Mouse (Mus musculus) embryonic stem cell, embryonic (primary cell): Measurements from ENCODE around the gene Robo1.

ENCODE experiments used
- CTCF ChIA-PET, 4 experiments: fragments of 300-600 bp in 2 of 4; fragments of 350-600 bp in 2 of 4; sonication (Branson Sonifier 250); formaldehyde crosslinking; loops; one replicate each; lab custom pipeline; 2022; ENCODE audit warnings: inconsistent platforms in 2 of 4; lab: Charles Lee
- POLR2A ChIA-PET, 4 experiments: fragments of 300-600 bp in 2 of 4; fragments of 350-600 bp in 2 of 4; sonication (Branson Sonifier 250); formaldehyde crosslinking; loops; one replicate each; lab custom pipeline; 2022; ENCODE audit warnings: antibody characterized with exemption in 4 of 4, inconsistent platforms in 1 of 4; lab: Charles Lee

Gene Robo1

DNA sequence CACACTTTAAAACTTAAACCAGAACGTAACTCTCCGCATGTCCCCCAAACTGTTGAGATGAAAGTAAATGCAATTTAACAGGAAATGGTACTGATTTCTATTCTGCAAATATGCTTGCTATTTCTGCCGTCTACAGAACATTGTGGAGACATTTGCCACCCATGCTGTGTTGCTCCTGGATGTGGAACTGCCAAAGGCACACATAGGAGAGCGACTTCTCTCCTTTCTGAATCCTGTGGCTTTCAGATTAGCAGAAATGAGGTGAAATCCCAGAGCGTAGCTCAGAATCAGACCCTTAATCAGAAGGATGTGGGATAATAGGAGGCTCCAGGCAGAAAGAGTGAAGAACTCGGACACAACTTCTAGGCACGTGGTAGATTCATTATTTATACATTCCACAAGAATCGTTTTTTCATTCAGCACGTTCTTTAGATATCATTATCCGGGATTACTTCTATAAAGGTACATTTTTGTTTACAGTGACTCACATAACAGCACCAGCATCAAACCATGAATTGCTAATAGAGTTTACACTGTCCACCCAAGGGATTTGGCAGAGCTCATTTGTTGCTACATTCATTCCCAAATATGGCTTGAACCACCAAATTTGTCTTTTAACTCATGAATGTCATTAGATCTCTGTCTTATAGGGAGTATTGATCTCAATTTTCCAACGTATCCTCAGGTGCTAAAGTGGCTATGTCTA lies 276.5 kb downstream of the Robo1 start:
- POLR2A ChIA-PET, result interaction anchor here in 1 of 4 experiments (0.6 kb wide), 1 partner anchor 591 kb away, joined by 3 read pairs; no protein-coding TSS in a partner anchor
- CTCF ChIA-PET, result no interaction called here

DNA sequence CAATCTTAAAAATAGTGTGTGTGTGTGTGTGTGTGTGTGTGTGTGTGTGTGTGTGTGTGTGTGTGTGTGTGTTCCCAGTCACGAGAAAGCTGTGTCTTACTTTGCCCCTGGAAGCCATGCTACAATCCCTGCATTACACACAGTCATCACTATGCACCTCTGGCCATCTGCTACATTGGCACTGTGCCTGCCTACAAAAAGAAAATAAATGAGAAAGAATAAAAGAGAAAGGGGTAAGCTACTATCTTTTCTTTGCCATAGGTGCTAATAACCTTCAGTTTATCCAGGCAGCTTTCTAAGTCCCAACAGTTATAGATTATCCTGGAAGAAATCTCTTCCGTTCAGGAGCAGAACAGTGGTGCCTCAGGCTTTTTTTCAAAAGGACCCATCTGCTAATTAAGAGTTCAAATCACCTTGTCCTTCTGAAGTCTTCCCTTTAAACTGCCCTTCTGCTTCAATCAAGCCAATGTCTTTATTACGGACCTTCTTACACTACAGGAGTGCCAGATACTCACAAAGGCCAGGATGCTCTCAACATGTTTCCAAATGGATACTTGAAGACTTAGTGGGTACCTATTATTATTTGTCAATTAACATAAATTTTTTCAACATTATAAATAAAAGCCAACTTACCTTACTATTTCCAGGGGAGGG lies 277.2 kb downstream of the Robo1 start:
- CTCF ChIA-PET, result no interaction called here

DNA sequence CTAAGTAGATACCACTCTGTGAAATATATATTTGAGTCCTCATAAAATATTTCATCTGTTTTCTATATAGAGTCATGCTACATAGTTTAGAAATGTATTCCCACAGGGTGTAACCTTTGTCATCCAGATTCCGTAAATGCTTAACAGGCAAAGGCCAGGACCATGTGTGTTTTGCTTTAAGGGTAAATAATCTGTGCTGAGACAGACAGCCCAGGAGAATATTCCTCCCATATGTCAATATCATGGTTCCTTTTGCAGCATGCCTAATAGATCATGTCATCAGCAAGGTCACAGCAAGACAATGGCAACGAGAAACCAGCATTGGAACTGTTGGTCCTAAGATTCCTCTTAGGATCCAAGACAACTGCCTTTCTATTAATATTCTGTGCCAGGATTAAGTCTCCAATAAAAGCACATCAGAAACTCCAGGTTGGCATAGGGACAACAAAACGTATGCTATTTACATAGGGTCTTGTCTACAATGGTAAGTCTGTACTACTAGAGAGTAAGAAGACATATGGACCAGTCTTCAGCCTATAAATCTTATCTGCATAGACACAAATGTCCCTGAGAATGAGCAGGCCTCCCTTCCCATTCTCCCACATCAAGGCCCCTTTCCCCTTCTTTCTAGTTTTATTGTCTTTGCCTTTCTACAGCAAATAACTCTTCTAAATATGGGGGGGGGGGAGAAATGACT lies 279.4 kb downstream of the Robo1 start:
- CTCF ChIA-PET, result no interaction called here
- POLR2A ChIA-PET, result no interaction called here

More for the DNA sequence above, 277.2 kb downstream of the Robo1 start:
- POLR2A ChIA-PET, result interaction anchor here in 1 of 4 experiments (0.6 kb wide), 1 partner anchor 591 kb away, joined by 3 read pairs; no protein-coding TSS in a partner anchor

DNA sequence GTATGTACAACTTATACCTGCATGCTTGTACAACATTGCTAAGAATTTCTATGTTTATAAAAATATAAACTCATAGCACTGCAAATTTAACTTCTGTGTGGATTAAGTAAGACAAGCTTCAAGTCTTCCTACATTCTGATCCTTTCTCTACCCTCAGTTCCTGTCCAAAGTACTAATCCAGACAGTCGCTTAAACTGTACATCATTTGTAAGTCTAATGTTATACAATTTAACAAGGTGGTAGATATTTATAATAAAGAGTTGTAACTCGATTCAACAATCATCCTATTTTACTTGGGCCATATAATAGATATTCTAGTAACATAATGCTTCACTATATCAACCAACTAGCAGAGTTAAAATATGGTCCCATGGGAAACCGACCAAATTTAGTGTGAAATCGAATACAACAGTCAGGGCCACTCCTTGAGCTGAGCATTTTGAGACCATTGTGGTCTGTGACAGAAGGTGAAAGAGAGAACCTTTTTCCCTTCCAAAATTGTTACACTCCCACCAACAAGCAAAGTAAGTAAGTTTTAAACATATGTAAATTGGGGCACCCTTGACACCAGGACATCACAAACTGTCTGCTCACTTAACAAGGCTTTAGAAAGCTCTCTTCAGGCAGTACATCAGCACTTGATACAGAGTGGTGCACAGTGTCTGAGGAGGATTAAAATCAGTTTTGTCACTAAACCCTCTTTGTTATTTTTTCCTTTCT lies 295.5 kb downstream of the Robo1 start:
- ChIA-PET POLR2A (no interaction called here), CTCF (interaction anchor here in 1 of 4 experiments (2.2 kb wide), 1 partner anchor 386 kb away, joined by 15 read pairs; no protein-coding TSS in a partner anchor)

DNA sequence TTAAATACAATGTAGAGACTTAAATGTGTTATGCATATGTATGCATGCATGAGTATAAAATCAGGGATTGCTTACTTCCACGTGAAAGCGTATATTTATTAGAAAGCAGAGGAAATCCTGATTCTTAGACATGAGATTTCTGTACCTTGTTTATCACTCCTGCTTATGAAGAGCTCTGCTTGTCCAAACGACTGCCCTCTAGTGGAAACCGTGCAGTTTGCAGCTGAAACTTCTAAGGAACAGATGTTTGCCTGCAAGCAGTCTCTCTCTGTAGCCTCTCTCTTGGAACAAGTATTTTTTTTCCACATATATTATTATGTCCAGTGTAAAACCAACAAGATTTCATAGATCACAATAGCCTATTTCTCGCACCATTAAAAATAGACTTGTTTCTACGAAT lies 297.0 kb downstream of the Robo1 start:
- ChIA-PET POLR2A (no interaction called here), CTCF (interaction anchor here (0.5 to 2.2 kb wide), 17 partner anchors 9 to 1542 kb away, joined by 3 to 15 read pairs (median 4); no protein-coding TSS in a partner anchor)

DNA sequence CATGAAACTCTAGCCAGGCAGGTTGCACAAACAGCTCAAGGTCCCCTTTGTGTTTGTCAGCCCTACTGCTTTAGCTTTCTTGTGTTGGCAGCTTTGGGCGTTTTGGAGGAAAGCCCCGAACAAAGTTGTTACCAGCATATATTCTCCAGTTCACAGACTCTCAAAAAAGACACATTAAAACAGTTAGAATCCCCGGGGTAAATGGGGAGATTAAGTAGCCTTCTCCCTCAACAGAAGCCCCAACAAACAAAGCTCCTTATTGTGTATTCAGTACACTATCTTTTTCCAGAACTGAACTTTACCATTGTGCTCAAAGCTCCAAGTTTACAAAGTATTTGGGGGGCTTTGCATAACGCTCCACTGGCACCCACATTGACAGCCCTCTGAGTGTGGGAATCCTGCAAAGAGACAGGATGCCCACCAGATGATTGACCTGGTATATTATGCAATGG lies 302.6 kb downstream of the Robo1 start:
- ChIA-PET CTCF (interaction anchor here in 3 of 4 experiments (0.6 to 0.9 kb wide), 4 partner anchors 84 to 385 kb away, joined by 3 read pairs; no protein-coding TSS in a partner anchor), POLR2A (interaction anchor here in 1 of 4 experiments (1.0 kb wide), 1 partner anchor 23 kb away, joined by 3 read pairs; no protein-coding TSS in a partner anchor)

DNA sequence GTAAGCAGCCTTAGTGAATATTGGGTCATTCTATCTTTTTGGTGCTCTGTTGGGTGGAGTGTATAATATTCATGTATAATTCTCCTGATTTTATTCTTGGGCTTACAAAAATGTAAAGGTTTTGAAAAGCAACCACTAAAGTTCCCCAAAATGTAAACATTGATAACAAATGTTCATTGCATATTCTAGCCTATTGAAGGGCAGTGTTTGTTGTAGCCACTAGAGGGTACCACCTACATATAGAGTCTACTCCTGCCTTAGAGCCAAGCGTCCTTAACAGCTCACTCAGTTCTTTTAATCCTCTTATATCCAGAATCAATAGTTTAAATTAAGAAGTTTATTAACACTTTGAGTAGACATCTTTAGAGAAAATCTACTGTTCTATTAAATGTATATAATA lies 306.8 kb downstream of the Robo1 start:
- ChIA-PET CTCF (interaction anchor here in 3 of 4 experiments (0.5 to 1.4 kb wide), 7 partner anchors 10 to 397 kb away, joined by 3 to 6 read pairs (median 4); no protein-coding TSS in a partner anchor), POLR2A (interaction anchor here in 1 of 4 experiments (0.6 kb wide), 1 partner anchor 104 kb away, joined by 3 read pairs; no protein-coding TSS in a partner anchor)

DNA sequence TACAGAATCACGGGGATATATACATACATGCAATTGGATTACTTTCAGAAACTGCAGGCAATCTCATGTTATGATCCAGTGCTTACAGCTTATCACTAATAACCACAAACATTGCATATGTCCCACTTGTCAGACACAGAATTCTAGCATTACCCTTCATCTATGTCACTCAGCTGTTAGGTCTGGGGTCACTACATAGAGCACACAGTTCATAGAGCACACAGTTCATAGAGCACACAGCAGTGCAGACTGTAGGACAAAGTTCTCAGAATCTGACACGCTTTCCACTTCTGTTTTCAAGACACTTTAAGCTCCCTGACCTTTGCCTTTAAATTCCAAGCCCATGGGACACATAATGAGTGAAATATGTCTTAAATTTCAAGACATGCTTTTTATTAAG lies 307.3 kb downstream of the Robo1 start:
- POLR2A ChIA-PET, result no interaction called here
- CTCF ChIA-PET, result interaction anchor here in 3 of 4 experiments (0.5 to 1.4 kb wide), 7 partner anchors 10 to 397 kb away, joined by 3 to 6 read pairs (median 4); no protein-coding TSS in a partner anchor

DNA sequence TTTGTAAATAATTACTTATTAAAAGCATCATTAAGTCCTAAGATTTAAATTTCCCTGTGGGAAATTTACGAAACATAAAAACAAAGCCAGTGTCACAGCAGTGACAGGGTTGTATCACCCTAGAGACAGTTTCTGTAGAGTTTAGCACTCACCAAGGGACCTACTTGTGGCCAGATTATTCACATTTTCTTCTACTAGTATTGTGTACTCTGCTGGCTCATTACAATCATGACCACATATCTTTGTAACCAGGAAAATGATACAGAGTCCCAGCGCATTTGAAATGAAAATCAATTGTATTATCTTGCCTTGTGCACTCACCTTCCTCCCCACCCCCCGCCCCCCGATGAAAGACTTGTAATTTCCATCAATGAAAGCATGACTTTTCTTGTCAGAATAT lies 314.3 kb downstream of the Robo1 start:
- POLR2A ChIA-PET, result interaction anchor here in 2 of 4 experiments (0.6 to 2.2 kb wide), 2 partner anchors 9 kb away, joined by 3 to 5 read pairs; no protein-coding TSS in a partner anchor

DNA sequence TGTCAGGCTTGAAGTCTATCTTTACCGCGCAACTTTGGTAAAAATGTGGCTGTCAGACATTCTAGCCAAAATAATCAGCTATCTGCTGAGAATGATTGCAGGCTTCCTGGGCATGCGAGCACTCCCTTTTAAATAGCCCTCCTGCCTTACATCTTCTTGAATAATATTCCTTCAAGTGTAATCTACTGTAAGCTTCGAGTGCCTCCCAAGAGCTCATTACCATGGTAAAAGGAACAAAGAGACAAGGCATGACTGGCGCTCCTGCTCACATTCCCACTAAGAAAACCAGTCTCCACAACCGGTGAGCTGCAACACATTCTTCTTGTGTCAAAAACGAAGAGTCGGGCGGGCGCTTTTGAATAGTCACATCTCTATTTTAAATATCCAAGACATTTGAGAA lies 314.8 kb downstream of the Robo1 start:
- POLR2A ChIA-PET, result interaction anchor here in 2 of 4 experiments (0.6 to 2.2 kb wide), 2 partner anchors 8 kb away, joined by 3 to 5 read pairs; no protein-coding TSS in a partner anchor
- CTCF ChIA-PET, result no interaction called here

More for the DNA sequence above, 314.3 kb downstream of the Robo1 start:
- CTCF ChIA-PET, result no interaction called here

DNA sequence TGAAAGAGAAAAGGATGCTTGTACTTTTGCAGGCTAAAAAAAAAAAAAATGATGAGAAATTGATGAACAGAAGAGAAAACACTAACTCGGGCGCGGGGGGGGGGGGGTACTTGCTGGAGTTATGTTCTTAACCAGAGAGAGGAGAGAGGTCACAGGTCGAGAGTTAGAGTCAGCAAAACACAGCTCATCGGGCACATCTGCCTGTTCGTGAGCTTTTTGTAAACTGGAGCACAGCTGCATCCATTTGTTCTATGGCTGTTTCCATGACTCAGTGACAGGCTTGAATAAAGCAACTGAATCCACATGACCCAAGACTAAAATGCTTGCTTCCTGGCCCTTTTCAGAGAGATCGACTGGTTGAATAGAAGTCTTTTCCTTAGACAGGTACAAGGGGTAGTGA lies 325.7 kb downstream of the Robo1 start:
- CTCF ChIA-PET, result interaction anchor here in 1 of 4 experiments (1.2 kb wide), 1 partner anchor 346 kb away, joined by 6 read pairs; no protein-coding TSS in a partner anchor

DNA sequence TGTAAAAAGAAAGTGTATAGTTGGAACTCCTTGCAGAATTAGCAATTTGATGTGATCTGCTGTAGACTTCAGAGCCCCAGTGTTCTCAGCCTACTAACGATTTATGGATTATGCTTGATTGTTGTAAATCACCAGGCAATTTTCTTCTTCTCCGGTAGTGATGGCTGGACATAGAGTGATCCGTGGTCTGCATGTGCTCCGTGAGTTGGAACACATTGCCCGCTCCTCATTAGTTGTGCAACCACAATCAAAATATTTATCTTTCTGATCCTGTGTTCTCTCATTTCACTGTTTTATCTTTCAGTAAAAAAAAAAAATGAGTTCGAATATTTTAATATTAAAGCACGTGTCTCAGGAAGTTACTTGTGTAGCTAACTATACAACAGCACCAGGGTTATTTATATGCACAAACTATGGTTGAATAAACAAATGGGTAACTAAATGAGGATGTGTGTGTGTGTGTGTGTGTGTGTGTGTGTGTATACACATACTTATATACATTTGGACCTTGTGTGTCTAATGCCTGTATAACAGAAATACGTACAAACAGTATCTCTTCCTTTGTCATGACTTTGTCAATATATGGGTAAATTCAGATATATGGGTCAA lies 331.3 kb downstream of the Robo1 start:
- POLR2A ChIA-PET, result no interaction called here
- CTCF ChIA-PET, result no interaction called here

More for the DNA sequence above, 325.7 kb downstream of the Robo1 start:
- POLR2A ChIA-PET, result interaction anchor here in 1 of 4 experiments (0.7 kb wide), 1 partner anchor 23 kb away, joined by 3 read pairs; no protein-coding TSS in a partner anchor

DNA sequence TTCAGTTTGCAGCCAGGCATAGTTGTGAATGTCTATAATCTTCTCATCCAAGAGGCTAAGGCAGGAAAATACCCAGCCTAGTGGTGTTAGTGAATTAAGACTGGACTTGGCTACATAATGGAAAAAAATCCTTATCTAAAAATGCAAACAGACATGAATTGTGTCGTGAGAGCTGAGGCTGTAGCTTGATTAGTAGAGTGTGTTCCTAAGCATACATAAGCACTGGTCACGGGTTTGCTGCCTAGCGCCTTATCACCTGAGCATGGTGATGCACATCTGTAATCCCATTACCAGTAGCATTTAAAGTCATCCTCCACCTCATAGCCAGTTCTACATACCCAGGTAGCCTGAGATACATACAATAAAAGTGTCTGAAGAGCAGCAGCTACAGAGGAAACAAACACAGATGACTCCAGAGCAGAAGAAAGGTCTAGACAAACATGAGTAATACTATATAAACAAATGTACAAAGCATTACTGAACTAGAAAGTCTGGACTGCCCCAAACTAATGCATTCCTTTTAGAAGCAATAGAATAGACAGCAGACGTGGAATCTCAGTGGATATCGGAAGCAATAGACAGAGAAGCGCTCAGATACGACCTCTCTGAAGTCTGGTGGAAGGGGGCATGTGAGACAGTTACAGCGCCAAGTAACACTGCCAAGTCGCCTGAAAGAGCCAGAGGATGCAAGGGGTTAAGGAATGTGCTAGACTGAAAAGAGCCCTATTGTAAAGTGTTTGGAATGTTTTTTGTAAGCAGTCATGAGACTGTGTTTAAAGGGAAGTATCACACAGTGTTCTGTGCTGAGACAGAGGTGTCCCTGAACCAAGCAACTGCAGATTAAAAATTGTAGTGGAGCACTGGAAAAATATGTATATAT lies 333.1 kb downstream of the Robo1 start:
- CTCF ChIA-PET, result no interaction called here
- POLR2A ChIA-PET, result no interaction called here

DNA sequence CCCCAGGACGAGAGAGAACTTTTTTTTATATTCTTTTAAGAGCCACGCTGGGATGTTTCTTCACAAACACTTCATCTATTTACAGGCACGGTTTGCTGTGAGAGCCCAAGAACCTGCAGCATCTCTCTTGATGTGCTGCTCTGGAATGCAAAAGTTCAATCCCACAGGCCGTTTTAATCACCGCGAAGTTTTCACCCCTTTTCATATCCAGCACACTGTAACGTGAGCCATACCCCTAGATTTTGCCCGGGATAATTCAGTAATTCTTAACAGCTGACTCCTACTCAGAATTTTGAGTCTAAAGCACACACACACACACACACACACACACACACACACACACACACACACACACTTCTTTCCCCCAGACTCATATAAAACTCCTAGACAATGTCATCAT lies 337.8 kb downstream of the Robo1 start:
- POLR2A ChIA-PET, result no interaction called here

DNA sequence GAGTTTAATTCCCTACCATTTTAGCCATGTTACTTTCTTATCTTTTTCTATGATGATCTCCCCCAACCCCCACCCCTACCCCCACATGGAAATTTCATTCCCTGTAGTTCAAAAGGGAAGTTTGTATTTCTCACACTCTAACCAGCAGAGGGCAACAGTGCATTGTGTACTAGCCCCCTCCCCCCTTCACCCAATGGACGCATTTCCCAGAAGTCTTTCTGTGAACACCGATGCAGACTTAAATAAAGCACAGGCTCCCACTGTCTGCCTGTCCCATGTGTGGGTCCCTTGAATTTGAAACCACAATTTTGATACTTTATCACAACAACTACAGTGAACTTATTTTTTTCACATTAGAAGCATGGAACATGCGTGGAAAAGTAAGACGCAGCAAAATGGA lies 341.2 kb downstream of the Robo1 start:
- ChIA-PET CTCF (interaction anchor here in 2 of 4 experiments (0.7 to 1.7 kb wide), 2 partner anchors 314 to 330 kb away, joined by 3 to 5 read pairs; no protein-coding TSS in a partner anchor), POLR2A (no interaction called here)

More for the DNA sequence above, 337.8 kb downstream of the Robo1 start:
- CTCF ChIA-PET, result interaction anchor here in 1 of 4 experiments (0.6 kb wide), 1 partner anchor 518 kb away, joined by 5 read pairs; no protein-coding TSS in a partner anchor

DNA sequence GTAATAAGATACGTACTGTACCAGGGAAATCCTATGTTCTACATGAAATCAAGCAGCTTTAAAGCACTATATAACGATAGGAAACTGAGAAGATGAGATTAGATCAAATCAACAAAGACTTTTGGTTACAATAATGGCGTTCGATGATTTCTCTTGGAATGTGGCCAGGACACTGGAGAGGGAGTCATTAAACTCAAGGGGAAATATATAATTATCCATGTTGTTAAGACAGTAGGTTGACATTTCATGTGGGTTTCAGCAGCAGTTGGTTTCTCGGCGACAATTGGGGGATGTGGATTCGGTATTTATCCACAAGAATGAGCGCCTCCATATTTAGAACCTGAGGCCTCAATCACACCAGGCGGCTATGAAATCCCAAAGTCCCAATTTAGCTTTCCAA lies 347.3 kb downstream of the Robo1 start:
- CTCF ChIA-PET, result no interaction called here
- POLR2A ChIA-PET, result no interaction called here
